Mouse (Mus musculus) bone marrow, adult 2 months (tissue): ENCODE data around the gene Sh3pxd2a.

Source experiments
- CTCF ChIP-seq: fragments of 200-500 bp; IDR thresholded peaks from 2 replicates; pipeline ENCODE4 v1.5.1; 2011; ENCODE audit warnings: low read length, control low read depth; ENCODE audit not compliant: control insufficient read depth, insufficient read depth
- POLR2A ChIP-seq: fragments of 200-500 bp; IDR thresholded peaks from 2 replicates; pipeline ENCODE4 v1.6.1; 2011; ENCODE audit warnings: low read depth, mild to moderate bottlenecking, control low read depth, low read length, borderline replicate concordance; ENCODE audit not compliant: control insufficient read depth

DNA sequence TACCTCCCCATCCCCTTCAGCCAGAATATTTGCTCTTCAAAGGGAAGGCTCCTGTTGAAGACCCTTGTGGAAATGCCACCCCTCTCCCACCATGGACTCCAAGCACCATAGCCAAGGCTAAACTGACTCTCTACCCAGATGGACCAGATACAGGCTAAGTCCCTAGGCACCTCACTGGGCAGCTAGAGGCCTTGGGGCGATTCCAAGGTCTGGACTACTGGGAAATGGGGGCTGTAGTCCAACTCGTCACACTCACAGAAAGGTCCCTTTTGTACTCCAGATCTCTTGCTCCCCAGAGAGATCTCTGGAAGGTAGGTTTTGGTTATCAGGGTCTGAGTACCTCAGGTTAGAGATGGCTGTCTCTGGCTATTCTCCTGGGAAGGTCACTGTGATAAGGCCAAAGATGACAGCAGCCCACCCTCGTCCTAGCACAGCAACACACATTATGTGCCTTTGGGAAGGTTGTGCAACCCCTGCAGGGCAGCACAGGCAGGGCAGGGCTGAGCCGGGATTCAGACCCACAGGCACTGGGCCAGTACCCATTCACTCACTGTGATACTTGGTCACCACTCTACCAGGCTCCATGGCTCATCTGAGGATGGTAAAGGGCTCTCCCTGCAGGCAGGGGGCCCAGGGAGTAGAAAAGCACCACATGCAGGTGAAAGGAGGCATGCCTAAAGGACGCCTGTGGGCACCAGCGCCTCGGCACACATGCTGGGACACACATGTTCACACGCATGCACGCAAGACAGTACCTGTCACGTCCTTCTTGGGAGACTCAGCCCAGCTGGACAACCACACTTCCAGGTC, 144.5 kb downstream of the Sh3pxd2a start:
- TF ChIP-seq CTCF = no peak
- no peak for TF ChIP-seq POLR2A
